Mouse (Mus musculus) liver, adult (tissue): Measurements from ENCODE around the gene Ssr1.

ENCODE experiments used
- GATA4 ChIP-seq: IDR thresholded peaks from 2 replicates; pipeline ENCODE4 v1.6.1; 2014; ENCODE audit warnings: mild to moderate bottlenecking, low read length; ENCODE audit not compliant: insufficient replicate concordance

Gene Ssr1

GRCm38 (mm10) chr13:37919711-37920277 is 74.2 kb downstream of the Ssr1 start:
- no peak for TF ChIP-seq GATA4

GRCm38 (mm10) chr13:37918336-37919261 is 75.4 kb downstream of the Ssr1 start:
- TF ChIP-seq GATA4 = no peak
